Mouse (Mus musculus) neural tube, embryonic 14.5 days (tissue): ENCODE results near the gene Yap1. TPM values are rescaled to one million over a fixed set of nuclear protein-coding genes. Genes with fewer than 3 reads are reported as not detected.

Experiments
- ATAC-seq: fragments of 200-750 bp; cut with Nextera tagmentation; 2 replicates; pipeline ENCODE4 v1.8.0; 2017; ENCODE audit warnings: low read depth, mild to moderate bottlenecking, moderate TSS enrichment, moderate library complexity
- H3K27ac ChIP-seq: fragments of 300-500 bp; sonication (generic); 2 replicates; pipeline ENCODE4 v1.5.1; 2014; ENCODE audit warnings: low read depth, mild to moderate bottlenecking, control low read depth, low read length, moderate library complexity, mixed read lengths
- H3K27me3 ChIP-seq: fragments of 300-500 bp; sonication (generic); 2 replicates; pipeline ENCODE4 v1.6.1; 2014; ENCODE audit warnings: low read length; ENCODE audit not compliant: control insufficient read depth, insufficient read depth
- H3K36me3 ChIP-seq: fragments of 300-500 bp; sonication (generic); 2 replicates; pipeline ENCODE4 v1.6.1; 2014; ENCODE audit warnings: low read length, mixed read lengths; ENCODE audit not compliant: control insufficient read depth, insufficient read depth
- H3K4me1 ChIP-seq: fragments of 300-500 bp; sonication (generic); 2 replicates; pipeline ENCODE4 v1.6.1; 2014; ENCODE audit warnings: low read length; ENCODE audit not compliant: control insufficient read depth, insufficient read depth
- H3K4me2 ChIP-seq: fragments of 300-500 bp; sonication (generic); 2 replicates; pipeline ENCODE4 v1.6.1; 2014; ENCODE audit warnings: mild to moderate bottlenecking, low read depth, low read length, control low read depth
- H3K4me3 ChIP-seq: fragments of 300-500 bp; sonication (generic); 2 replicates; pipeline ENCODE4 v1.5.1; 2014; ENCODE audit warnings: low read depth, low read length, control low read depth, mixed read lengths
- H3K9ac ChIP-seq: fragments of 300-500 bp; sonication (generic); replicated peaks from 2 replicates; pipeline ENCODE4 v1.6.1; 2014; ENCODE audit warnings: low read depth, mild to moderate bottlenecking, control low read depth, low read length, mixed read lengths
- H3K9me3 ChIP-seq: fragments of 300-500 bp; sonication (generic); 2 replicates; pipeline ENCODE4 v1.6.1; 2016; ENCODE audit warnings: low read length; ENCODE audit not compliant: control insufficient read depth
- WGBS: fragments of 180-500 bp; shearing (Covaris S2); extraction: QIAGEN DNeasy Blood & Tissue Kit; methylation state at CpG from one replicate; pipeline ENCODE4 v1.1.7; 2014; 5-methylcytosine and 5-hydroxymethylcytosine counted together
- polyA plus RNA-seq: library from polyadenylated mRNA; unstranded; fragments of >200 nt; fragmentation: Nextera tagmentation; extraction: Ambion mirVana; gene quantifications from 2 replicates; pipeline ENCODE4 v1.2.1, GENCODE M21; 2014

The Yap1 gene
- polyA plus RNA-seq, 1 experiment from 2014 or later, result 4.4 TPM

GRCm38 (mm10) chr9:7980162-7980561, 24.2 kb downstream of the Yap1 start:
- Histone ChIP-seq H3K9ac (no peak overlapping the region), H3K36me3 (no peaks in the 10 kb centered on the region), H3K27ac (no peak overlapping the region), H3K27me3 (no peaks in the 10 kb centered on the region), H3K4me2 (no peak overlapping the region), H3K9me3 (no peaks in the 10 kb centered on the region), H3K4me1 (no peaks in the 10 kb centered on the region), H3K4me3 (no peak overlapping the region)
- no peak for ATAC-seq
- WGBS, result 91% methylated on average over 2 of the region's 2 CpGs

- H3K27me3 ChIP-seq, result no peaks in the 10 kb centered on the region
- no peaks in the 10 kb centered on the region for H3K36me3 ChIP-seq
- H3K9ac ChIP-seq, result no peak overlapping the region
- H3K4me3 ChIP-seq, result no peak overlapping the region
- no peaks in the 10 kb centered on the region for H3K9me3 ChIP-seq
- no peak overlapping the region for H3K27ac ChIP-seq
- no peak overlapping the region for H3K4me2 ChIP-seq
- H3K4me1 ChIP-seq, result no peaks in the 10 kb centered on the region
- WGBS, result 95% methylated on average over 11 of the region's 11 CpGs
- no peak for ATAC-seq
Measured at GRCm38 (mm10) chr9:7979153-7979916, 25.1 kb downstream of the Yap1 start.

DNA sequence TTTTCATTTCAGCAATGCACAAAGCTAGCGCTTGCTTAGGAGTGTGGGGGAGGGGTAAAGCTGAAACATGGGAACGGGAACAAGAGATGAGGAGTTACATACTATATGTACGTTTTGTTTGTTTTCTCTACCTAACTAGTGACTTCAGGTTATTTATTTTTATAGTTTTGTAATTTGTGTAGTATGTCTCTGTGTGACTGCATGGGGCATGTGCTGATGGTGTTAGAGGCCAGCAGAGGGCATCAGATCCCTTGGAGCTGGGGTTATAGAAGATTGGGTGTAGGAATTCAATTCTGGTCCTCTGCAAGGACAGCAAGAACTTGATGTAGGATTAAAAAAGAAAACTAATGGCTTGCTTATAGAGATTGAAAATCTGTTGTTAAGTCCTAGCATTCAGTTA, 25.9 kb downstream of the Yap1 start:
- no peaks in the 10 kb centered on the region for H3K36me3 ChIP-seq
- no peaks in the 10 kb centered on the region for H3K27me3 ChIP-seq
- no peaks in the 10 kb centered on the region for H3K4me1 ChIP-seq
- no peak overlapping the region for H3K4me3 ChIP-seq
- no peak for ATAC-seq
- 92% methylated on average over 3 of the region's 3 CpGs for WGBS
- H3K9ac ChIP-seq, result no peak overlapping the region
- H3K9me3 ChIP-seq, result no peaks in the 10 kb centered on the region
- H3K27ac ChIP-seq, result no peak overlapping the region
- H3K4me2 ChIP-seq, result no peak overlapping the region

- ATAC-seq, result 0 out of 2 replicates have a peak, but pooled peaks have one; percentile 17
- no peaks in the 10 kb centered on the region for H3K36me3 ChIP-seq
- H3K9ac ChIP-seq, result no peak overlapping the region
- H3K9me3 ChIP-seq, result no peaks in the 10 kb centered on the region
- no peak overlapping the region for H3K4me2 ChIP-seq
- no peak overlapping the region for H3K4me3 ChIP-seq
- no peaks in the 10 kb centered on the region for H3K27me3 ChIP-seq
- 82% methylated on average over 5 of the region's 5 CpGs for WGBS
- no peak overlapping the region for H3K27ac ChIP-seq
- no peaks in the 10 kb centered on the region for H3K4me1 ChIP-seq
Measured at GRCm38 (mm10) chr9:7977587-7977986, 26.8 kb downstream of the Yap1 start.

DNA sequence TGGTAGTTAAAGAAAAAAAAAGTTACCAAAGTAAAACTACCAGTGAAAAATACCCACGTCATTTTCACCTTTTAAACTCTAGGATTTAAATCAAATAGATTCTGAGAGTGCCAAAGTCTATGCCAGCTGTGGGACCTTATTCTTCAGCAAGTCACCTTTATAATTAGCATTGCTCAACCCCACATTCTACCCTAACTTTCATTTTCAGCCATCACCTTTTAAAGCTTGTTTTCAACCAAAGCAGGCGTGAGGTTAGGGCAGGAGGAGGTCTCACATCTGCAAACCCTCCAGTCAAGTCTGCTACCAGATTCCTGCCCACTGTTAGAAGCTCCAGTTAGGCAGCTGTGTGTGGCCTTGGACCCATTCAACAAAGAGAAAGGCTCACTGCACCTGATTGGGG, 32.4 kb downstream of the Yap1 start:
- Histone ChIP-seq H3K4me1 (no peaks in the 10 kb centered on the region), H3K36me3 (no peaks in the 10 kb centered on the region), H3K9me3 (no peaks in the 10 kb centered on the region), H3K4me2 (no peak overlapping the region), H3K4me3 (no peak overlapping the region), H3K27me3 (no peaks in the 10 kb centered on the region), H3K27ac (no peak overlapping the region), H3K9ac (no peak overlapping the region)
- no peak for ATAC-seq
- WGBS, result 91% methylated on average over 2 of the region's 2 CpGs

DNA sequence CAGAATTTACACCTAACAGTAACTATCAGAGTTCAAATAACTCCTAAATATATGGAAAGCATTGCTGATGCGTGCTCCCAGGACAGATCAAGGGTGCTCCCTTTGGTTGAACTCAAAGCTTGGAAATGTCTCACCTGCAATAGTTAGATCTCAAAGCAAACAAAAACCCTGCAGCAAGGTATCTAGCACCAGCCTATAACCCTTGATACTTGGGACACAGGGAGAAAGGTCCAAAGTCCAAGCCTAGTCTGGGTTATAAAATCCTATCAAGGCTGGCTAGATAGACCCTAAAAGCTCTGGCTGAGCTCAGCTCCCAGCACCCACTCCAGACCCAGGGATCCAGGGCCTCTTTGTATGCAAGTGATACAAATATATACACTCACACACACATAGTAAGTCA, 36.4 kb downstream of the Yap1 start:
- WGBS, result 100% methylated on average over 1 of the region's 1 CpGs
- Histone ChIP-seq H3K27me3 (no peaks in the 10 kb centered on the region), H3K4me3 (no peak overlapping the region), H3K36me3 (no peaks in the 10 kb centered on the region), H3K9me3 (no peaks in the 10 kb centered on the region), H3K4me1 (no peaks in the 10 kb centered on the region), H3K9ac (no peak overlapping the region), H3K27ac (no peak overlapping the region), H3K4me2 (no peak overlapping the region)
- ATAC-seq, result no peak

- H3K27ac ChIP-seq, result no peak overlapping the region
- no peaks in the 10 kb centered on the region for H3K27me3 ChIP-seq
- H3K36me3 ChIP-seq, result no peaks in the 10 kb centered on the region
- H3K4me1 ChIP-seq, result peaks cover 7% of the 10 kb centered on the region; the same call in 1 of the 2 replicates
- H3K4me2 ChIP-seq, result no peak overlapping the region
- no peak for ATAC-seq
- no peaks in the 10 kb centered on the region for H3K9me3 ChIP-seq
- H3K9ac ChIP-seq, result no peak overlapping the region
- WGBS, result 94% methylated on average over 3 of the region's 3 CpGs
- H3K4me3 ChIP-seq, result no peak overlapping the region
Measured at GRCm38 (mm10) chr9:7965590-7965989, 38.8 kb downstream of the Yap1 start.

DNA sequence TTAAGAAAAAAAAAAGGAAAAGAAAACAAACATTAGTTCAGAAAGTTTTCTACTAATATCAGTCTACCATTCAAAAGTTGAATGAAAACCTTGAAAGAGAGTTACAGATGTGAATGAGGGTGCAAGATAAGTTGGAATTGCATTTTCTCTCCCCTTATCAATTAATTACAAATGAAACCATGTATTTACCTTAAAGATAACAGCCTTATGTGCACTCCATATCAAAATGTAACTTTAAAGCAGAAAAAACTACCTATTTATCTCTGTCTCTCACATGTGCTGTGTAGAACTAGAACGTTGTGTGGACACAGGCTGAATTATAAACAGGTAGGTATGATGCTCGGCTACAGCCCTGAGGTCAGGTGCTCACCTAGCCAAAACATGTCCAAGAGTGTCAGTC, 40.5 kb downstream of the Yap1 start:
- WGBS, result 96% methylated on average over 2 of the region's 2 CpGs
- no peaks in the 10 kb centered on the region for H3K9me3 ChIP-seq
- peaks cover 7% of the 10 kb centered on the region; the same call in 1 of the 2 replicates for H3K4me1 ChIP-seq
- H3K9ac ChIP-seq, result no peak overlapping the region
- no peaks in the 10 kb centered on the region for H3K36me3 ChIP-seq
- no peak for ATAC-seq
- H3K4me2 ChIP-seq, result no peak overlapping the region
- no peaks in the 10 kb centered on the region for H3K27me3 ChIP-seq
- H3K27ac ChIP-seq, result no peak overlapping the region
- H3K4me3 ChIP-seq, result no peak overlapping the region

DNA sequence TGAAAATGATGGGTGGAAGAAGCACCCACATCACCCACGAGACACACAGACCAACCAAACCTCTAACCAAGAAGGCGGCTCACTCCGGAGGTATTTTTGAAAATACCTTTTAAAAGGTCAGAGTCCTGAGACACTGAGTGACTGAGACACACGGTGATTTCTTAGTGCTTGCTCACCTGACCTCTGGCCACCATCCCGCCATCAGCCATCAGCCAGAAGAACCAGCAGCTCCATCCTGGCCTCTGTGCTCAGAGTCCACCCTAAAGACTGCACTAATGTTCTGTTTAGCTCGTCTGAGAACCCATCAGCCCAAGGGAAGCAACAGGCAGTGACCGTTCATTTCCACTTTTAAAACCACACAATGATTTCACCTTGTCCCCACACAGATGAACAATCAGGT, 41.5 kb downstream of the Yap1 start:
- H3K9ac ChIP-seq, result no peak overlapping the region
- H3K4me3 ChIP-seq, result no peak overlapping the region
- H3K27ac ChIP-seq, result no peak overlapping the region
- H3K36me3 ChIP-seq, result no peaks in the 10 kb centered on the region
- peaks cover 7% of the 10 kb centered on the region; the same call in 1 of the 2 replicates for H3K4me1 ChIP-seq
- H3K27me3 ChIP-seq, result no peaks in the 10 kb centered on the region
- WGBS, result 83% methylated on average over 7 of the region's 7 CpGs
- no peaks in the 10 kb centered on the region for H3K9me3 ChIP-seq
- no peak for ATAC-seq
- H3K4me2 ChIP-seq, result no peak overlapping the region
